Mouse (Mus musculus) ovary, adult 10 weeks (tissue): ENCODE data around the gene Reg1. TPM values are rescaled to one million over a fixed set of nuclear protein-coding genes. Genes with fewer than 3 reads are reported as not detected.

Experiments
- polyA plus RNA-seq: library from polyadenylated mRNA; stranded (reverse); fragments of 350-450 nt; fragmentation: Illumina TruSeq; extraction: RNeasy Lipid Tissue Mini Kit (QIAGEN cat#74804); gene quantifications from one replicate; pipeline ENCODE4 v1.2.3, GENCODE M21; 2014

The Reg1 gene
- polyA plus RNA-seq = not detected

GRCm38 (mm10) chr6:78422411-78422810 is at the start of gene Reg1:
Reg1 (plus strand) TSS chr6:78422711.

GRCm38 (mm10) chr6:78378765-78379164 is 43.7 kb upstream of the Reg1 start, which contains the start of gene Reg3d:
Reg3d (minus strand) TSS chr6:78378865.

DNA sequence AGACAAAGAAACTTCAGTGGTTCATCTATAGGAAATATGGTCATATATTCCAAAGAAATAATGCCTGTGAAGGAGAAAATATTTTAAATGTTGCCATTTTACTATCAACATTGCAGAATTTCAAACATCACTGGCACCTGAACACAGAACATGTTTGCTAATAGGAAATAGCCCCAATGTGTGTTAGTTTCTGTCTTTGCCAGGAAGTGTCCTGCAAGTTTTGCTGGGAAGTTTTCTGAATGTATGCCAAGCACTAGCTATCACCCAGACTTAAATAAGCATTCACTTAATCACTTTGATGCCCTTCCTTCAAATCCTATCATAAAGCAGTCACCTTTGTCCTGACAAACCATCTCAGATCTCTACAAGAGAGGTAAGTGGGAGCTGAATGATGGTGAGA is 42.1 kb upstream of the Reg1 start, which contains the start of gene Reg3a:
Gene Reg3a, plus strand, starts transcription at position 301 of the 400 bp plus-strand sequence.

DNA sequence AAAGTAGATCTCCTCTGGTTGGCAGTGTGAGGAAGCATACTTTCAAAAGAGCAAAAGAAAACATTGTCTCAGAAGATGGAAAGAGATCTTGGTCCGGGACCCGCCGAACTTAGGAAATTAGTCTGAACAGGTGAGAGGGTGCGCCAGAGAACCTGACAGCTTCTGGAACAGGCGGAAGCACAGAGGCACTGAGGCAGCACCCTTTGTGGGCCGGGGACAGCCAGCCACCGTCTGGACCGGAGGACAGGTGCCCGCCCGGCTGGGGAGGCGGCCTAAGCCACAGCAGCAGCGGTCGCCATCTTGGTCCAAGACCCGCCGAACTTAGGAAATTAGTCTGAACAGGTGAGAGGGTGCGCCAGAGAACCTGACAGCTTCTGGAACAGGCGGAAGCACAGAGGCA is 27.2 kb upstream of the Reg1 start, which contains the start of gene Reg2:
Gene Reg2, plus strand, starts transcription at position 301 of the 400 bp plus-strand sequence.

DNA sequence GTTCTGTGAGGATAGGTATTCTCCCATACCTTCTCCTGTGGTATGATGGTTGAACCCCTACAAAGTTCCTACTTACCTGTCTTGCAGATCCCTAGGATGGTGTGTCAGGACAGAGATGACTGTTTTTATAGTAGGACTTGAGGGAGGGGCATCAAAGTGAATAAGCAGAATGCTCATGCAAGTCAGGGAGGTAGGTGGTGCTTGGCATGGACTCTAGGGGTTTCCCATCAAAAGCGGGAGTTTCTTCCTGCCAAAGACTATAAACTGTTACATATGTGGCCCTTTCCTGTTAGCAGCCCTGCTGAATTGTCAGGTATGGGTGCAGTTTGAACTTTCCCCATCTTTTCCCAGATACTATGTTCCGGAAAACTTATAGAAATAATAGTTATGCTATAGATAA is 46.3 kb downstream of the Reg1 start, which contains the start of gene Reg3g:
Gene Reg3g, minus strand, starts transcription at position 101 of the 400 bp plus-strand sequence.

Other genes starting within 250 kb of the Reg1 start
- not detected for gene Reg3b, start 52.1 kb upstream of the Reg1 start, polyA plus RNA-seq
- gene Reg3d, start 43.8 kb upstream of the Reg1 start, polyA plus RNA-seq = not detected
- gene Reg3a, start 42.0 kb upstream of the Reg1 start, polyA plus RNA-seq = not detected
- not detected for gene Reg2, start 27.1 kb upstream of the Reg1 start, polyA plus RNA-seq
- not detected for gene Reg3g, start 46.2 kb downstream of the Reg1 start, polyA plus RNA-seq